Mouse (Mus musculus): ENCODE measurements around the gene Cav1. TPM values are rescaled to one million over a fixed set of nuclear protein-coding genes. Genes with fewer than 3 reads are reported as not detected.

Cav1 gene
- total and polyA plus RNA-seq, 3 experiments: 207 to 483 (median 212) TPM

DNA sequence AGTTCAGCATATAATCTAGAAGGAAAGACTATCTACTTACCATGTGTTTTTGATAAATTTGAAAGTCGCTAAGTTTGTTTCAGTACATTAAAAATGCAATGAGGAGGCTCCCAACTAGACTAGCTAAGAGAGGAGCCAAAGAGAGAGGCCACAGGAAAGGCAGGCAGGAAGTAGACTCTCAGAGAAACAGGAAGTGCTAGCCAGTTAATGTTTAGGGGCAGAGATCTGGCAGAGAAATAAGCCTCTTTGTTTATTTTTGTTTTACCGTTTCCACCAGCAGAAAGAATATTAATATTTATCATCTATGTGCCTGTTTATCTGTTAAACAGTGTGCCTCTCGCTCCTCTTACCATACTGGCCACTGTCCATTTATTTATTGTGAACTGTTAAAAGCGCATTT is 19.8 kb upstream of the Cav1 start:
- H3K9ac ChIP-seq (ENCODE audit: low read depth, low read length): no peak overlapping the region
- intact Hi-C loops (cut with DNase I): loop anchor here (1.0 kb wide), 1 partner anchor 20 kb away; the partner anchor contains the start of gene Cav1
- H3K4me3 ChIP-seq: peak overlapping the region; percentile 11; the same call in 1 of the 2 replicates
- peaks cover 25% of the 10 kb centered on the region for H3K36me3 ChIP-seq (ENCODE audit: control insufficient read depth, insufficient read depth, low read length)
- 0 out of 2 replicates have a peak, but pooled peaks have one; percentile 13 for TF ChIP-seq POLR2A (IDR thresholded peaks at IDR 0.05; ENCODE audit: insufficient read depth, low read depth, low read length)
- no peak for TF ChIP-seq CTCF (IDR thresholded peaks at IDR 0.05)
- H3K79me2 ChIP-seq (replicated peaks; ENCODE audit: control insufficient read depth, insufficient read depth, low read length): no peaks in the 10 kb centered on the region
- H3K27ac ChIP-seq: peak overlapping the region; percentile 98
- H3K27me3 ChIP-seq (ENCODE audit: control insufficient read depth, insufficient read depth, low read length): no peaks in the 10 kb centered on the region
- WGBS: 45% methylated on average over 4 of the region's 4 CpGs
- DNase-seq: no peak
- peaks cover 8% of the 10 kb centered on the region for H3K4me1 ChIP-seq (ENCODE audit: control insufficient read depth, insufficient read depth, low read length)

DNA sequence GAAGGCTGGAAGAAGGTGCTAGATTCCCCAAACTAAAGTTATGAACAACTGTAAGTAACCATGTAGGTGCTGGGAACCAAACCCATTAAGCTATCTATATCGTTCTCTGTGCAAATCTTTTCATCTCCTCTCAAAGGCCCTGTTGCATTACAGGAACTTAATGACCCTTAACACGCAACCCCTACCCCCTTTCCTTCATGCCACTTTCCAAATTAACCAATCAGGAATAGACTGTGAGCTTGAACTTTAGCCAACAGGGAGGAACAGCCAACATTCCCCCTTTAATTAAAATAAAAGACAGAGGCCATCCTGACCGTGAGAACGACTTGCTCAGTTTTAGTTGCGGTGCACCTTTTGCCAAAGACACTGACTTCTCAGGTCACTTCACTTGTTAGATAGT is 11.0 kb upstream of the Cav1 start:
- Histone ChIP-seq H3K4me1 (ENCODE audit: control insufficient read depth, insufficient read depth, low read length) (no peaks in the 10 kb centered on the region; the same call in none of the 2 replicates), H3K36me3 (ENCODE audit: control insufficient read depth, insufficient read depth, low read length) (no peaks in the 10 kb centered on the region), H3K9ac (ENCODE audit: low read depth, low read length) (no peak overlapping the region), H3K4me3 (no peak overlapping the region), H3K27ac (no peak overlapping the region), H3K79me2 (replicated peaks; ENCODE audit: control insufficient read depth, insufficient read depth, low read length) (no peaks in the 10 kb centered on the region), H3K27me3 (ENCODE audit: control insufficient read depth, insufficient read depth, low read length) (no peaks in the 10 kb centered on the region)
- no peak for TF ChIP-seq EP300 (IDR thresholded peaks at IDR 0.05; ENCODE audit: insufficient read depth, low read depth, low read length)
- TF ChIP-seq CTCF (IDR thresholded peaks at IDR 0.05): no peak
- no peak for TF ChIP-seq POLR2A (IDR thresholded peaks at IDR 0.05; ENCODE audit: insufficient read depth, low read depth, low read length)
- no peak for DNase-seq
- 87% methylated on average over 5 of the region's 5 CpGs for WGBS
- intact Hi-C loops (cut with DNase I): no loop called here

DNA sequence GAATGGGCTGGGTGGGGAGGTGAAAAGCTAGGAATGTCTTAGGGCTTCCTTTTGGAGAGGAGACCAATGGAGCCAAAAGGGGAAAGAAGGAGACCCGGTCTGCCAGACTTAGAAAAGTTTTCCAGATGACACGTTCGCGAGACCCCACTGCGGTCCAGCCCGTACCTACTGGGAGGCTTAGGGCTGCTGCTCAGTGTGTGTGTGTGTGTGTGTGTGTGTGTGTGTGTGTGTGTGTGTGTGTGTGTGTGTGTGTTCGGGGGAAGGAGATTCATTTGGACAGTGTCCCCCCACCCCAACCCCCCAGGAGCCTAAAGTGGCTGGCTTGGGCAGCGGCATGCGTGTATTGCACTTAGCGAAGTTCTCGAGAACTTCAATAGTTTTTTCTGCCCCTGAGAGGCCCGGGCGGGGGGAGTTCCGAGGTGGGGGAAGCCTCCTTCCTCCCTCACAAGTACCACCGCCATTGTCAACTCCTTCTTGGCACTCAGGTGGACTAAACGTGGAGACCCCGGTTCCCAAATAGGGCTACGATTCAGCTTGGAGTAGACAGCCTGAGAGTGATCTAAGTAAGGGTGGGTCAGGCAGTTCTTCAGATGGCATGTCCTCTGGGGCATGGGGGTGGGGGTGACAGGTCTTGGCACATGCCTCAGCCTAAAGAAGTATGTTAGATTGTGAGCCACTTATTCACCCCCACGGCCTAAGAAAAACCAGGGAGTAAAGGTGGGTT is 629 bp downstream of the Cav1 start:
- H3K27ac ChIP-seq: peak overlapping the region; percentile 97
- H3K4me3 ChIP-seq: peak overlapping the region; percentile 66
- intact Hi-C loops (cut with DNase I): loop anchor here (1.0 to 2.0 kb wide), 5 partner anchors 20 to 196 kb away; no protein-coding TSS in a partner anchor
- no peaks in the 10 kb centered on the region for H3K79me2 ChIP-seq (replicated peaks; ENCODE audit: control insufficient read depth, insufficient read depth, low read length)
- TF ChIP-seq EP300 (IDR thresholded peaks at IDR 0.05; ENCODE audit: insufficient read depth, low read depth, low read length): no peak
- no peak for TF ChIP-seq CTCF (IDR thresholded peaks at IDR 0.05)
- no peak for TF ChIP-seq POLR2A (IDR thresholded peaks at IDR 0.05; ENCODE audit: insufficient read depth, low read depth, low read length)
- DNase-seq: peak; percentile 42 to 55
- H3K4me1 ChIP-seq (ENCODE audit: control insufficient read depth, insufficient read depth, low read length): no peaks in the 10 kb centered on the region
- peak overlapping the region; percentile 89 for H3K9ac ChIP-seq (ENCODE audit: low read depth, low read length)
- no peaks in the 10 kb centered on the region; the same call in 1 of the 2 replicates for H3K36me3 ChIP-seq (ENCODE audit: control insufficient read depth, insufficient read depth, low read length)
- H3K27me3 ChIP-seq (ENCODE audit: control insufficient read depth, insufficient read depth, low read length): no peaks in the 10 kb centered on the region
- WGBS: under 1% methylated on average over 18 of the region's 19 CpGs

DNA sequence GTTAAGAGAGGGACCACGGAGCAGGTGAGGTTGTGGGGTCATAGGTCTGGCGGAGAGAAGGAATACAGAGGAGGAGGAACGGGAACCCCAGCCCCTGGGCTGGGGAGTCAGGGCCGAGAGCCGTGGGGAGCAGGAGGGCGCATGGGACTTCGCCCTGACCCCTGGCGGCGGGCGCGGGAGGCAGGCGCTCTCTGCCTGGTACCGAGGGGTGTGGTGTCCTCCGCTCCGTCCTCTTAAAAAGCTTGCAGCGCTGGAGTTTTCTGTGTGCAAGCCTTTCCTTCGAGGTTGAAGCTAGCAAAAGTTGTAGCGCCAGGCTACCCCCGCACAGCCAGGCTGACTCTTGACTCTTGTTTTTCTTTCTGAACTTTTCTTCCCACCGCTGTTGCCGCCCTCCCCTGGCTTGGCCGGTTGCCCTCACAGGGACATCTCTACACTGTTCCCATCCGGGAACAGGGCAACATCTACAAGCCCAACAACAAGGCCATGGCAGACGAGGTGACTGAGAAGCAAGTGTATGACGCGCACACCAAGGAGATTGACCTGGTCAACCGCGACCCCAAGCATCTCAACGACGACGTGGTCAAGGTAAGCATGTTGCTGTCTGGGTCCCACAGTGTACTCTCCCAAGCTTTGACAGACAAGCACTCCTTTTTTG is 1.5 kb downstream of the Cav1 start:
- Histone ChIP-seq H3K4me1 (ENCODE audit: control insufficient read depth, insufficient read depth, low read length) (no peaks in the 10 kb centered on the region), H3K9ac (ENCODE audit: low read depth, low read length) (peak overlapping the region; percentile 89), H3K27ac (peak overlapping the region; percentile 97), H3K36me3 (ENCODE audit: control insufficient read depth, insufficient read depth, low read length) (peaks cover 3% of the 10 kb centered on the region), H3K4me3 (peak overlapping the region; percentile 66), H3K27me3 (ENCODE audit: control insufficient read depth, insufficient read depth, low read length) (no peaks in the 10 kb centered on the region), H3K79me2 (replicated peaks; ENCODE audit: control insufficient read depth, insufficient read depth, low read length) (no peaks in the 10 kb centered on the region)
- DNase-seq: peak; percentile 84 to 86
- TF ChIP-seq CTCF (IDR thresholded peaks at IDR 0.05) (peak; percentile 91), POLR2A (IDR thresholded peaks at IDR 0.05; ENCODE audit: insufficient read depth, low read depth, low read length) (peak; percentile 43; the same call in 1 of the 2 replicates), EP300 (IDR thresholded peaks at IDR 0.05; ENCODE audit: insufficient read depth, low read depth, low read length) (peak; percentile 25; the same call in 1 of the 2 replicates)
- intact Hi-C loops (cut with DNase I): loop anchor here (1.0 to 2.0 kb wide), 5 partner anchors 26 to 197 kb away; partner anchors contain the start of gene Cav2
- WGBS: 5% methylated on average over 29 of the region's 31 CpGs

DNA sequence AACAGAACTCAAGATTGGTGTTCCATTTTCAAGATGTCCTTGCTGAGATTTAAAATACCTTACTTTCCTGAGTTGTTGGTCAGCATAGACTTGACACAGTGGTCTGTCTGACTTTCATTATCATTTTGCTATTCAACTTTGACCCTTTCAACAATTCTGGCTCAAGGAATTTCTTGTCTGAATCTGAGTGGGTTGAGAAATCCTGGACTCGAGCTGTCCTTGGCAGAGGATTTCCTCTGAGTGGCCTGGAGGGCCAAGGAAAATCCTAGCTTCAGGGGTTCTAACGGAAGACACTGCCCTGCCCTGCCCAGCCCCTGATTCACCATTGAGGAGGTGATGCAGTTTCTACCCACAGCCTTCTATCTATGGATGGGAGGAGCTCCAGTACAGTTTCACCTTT is 2.5 kb downstream of the Cav1 start:
- H3K27me3 ChIP-seq (ENCODE audit: control insufficient read depth, insufficient read depth, low read length): no peaks in the 10 kb centered on the region
- peak overlapping the region; percentile 66 for H3K4me3 ChIP-seq
- TF ChIP-seq EP300 (IDR thresholded peaks at IDR 0.05; ENCODE audit: insufficient read depth, low read depth, low read length): no peak
- no peak for TF ChIP-seq POLR2A (IDR thresholded peaks at IDR 0.05; ENCODE audit: insufficient read depth, low read depth, low read length)
- TF ChIP-seq CTCF (IDR thresholded peaks at IDR 0.05): no peak
- intact Hi-C loops (cut with DNase I): loop anchor here (1.0 kb wide), 2 partner anchors 27 to 137 kb away; partner anchors contain the start of gene Cav2
- peak overlapping the region; percentile 41 for H3K9ac ChIP-seq (ENCODE audit: low read depth, low read length)
- H3K4me1 ChIP-seq (ENCODE audit: control insufficient read depth, insufficient read depth, low read length): no peaks in the 10 kb centered on the region
- WGBS: 34% methylated on average over 2 of the region's 2 CpGs
- DNase-seq: peak in 1 of 2 experiments; percentile 48
- no peaks in the 10 kb centered on the region for H3K79me2 ChIP-seq (replicated peaks; ENCODE audit: control insufficient read depth, insufficient read depth, low read length)
- H3K36me3 ChIP-seq (ENCODE audit: control insufficient read depth, insufficient read depth, low read length): peaks cover 8% of the 10 kb centered on the region
- H3K27ac ChIP-seq: peak overlapping the region; percentile 97

Measured in heart, adult 2 months (tissue).